In the genomic region with DNA sequence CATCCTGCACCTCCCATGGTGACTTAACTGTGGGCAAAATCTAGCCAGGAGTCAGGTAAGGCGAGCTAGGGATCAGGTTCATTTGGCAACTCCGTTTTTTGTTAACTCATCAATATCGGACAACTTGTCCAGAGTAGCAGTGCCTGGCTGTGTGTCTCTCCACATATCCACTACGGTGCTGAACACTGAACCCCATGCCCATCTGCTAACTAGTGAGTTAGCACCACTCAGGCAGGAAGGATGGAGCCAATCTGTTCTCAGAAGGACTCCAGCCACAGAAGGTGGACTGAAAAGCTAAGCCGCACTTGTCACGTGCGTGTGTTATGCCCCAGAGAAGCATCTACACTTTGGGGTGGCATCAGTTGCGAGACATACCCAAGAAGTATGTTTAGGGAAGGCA, we compare ENCODE assay signal across 20 mouse cellular contexts.
DNase-seq lines count a peak whose midpoint lies in the region; ATAC-seq lines count a peak whose summit lies in the region.
"Had no signal": no experiment of that assay in that cellular context is flagged by ENCODE, and none has a peak within 500 bp of the region (broad histone marks: within the 10 kb centered on the region; RNA-seq: fewer than 3 reads in every experiment).

No protein-coding gene starts in this region.

- H3K27me3 ChIP-seq in hindbrain, embryonic 15.5 days: no peaks in the 10 kb centered on the region
- no peaks in the 10 kb centered on the region for H3K27me3 ChIP-seq in hindbrain, embryonic 11.5 days (ENCODE audit: control insufficient read depth, insufficient read depth, low read length)
- H3K27me3 ChIP-seq in limb, embryonic 13.5 days: peaks cover 49% of the 10 kb centered on the region
- H3K27me3 ChIP-seq in limb, embryonic 10.5 days (ENCODE audit: low read depth, poor library complexity, severe bottlenecking): peaks cover 17% of the 10 kb centered on the region; the same call in 1 of the 2 replicates
- peaks cover 14% of the 10 kb centered on the region; the same call in 1 of the 2 replicates for H3K27me3 ChIP-seq in embryonic facial prominence, embryonic 13.5 days
- no peaks in the 10 kb centered on the region for H3K27me3 ChIP-seq in intestine, embryonic 16.5 days (replicated peaks; ENCODE audit: control insufficient read depth, insufficient read depth, low read length)
- H3K27me3 ChIP-seq: CH12.LX; hindbrain, embryonic 12.5 days; midbrain, embryonic 13.5 days had no signal

- WGBS in hindbrain, embryonic 15.5 days: 90% methylated on average over 8 of the region's 8 CpGs
- WGBS in hindbrain, embryonic 11.5 days: 93% methylated on average over 8 of the region's 8 CpGs
- WGBS in limb, embryonic 13.5 days: 86% methylated on average over 8 of the region's 8 CpGs
- WGBS in limb, embryonic 10.5 days: 88% methylated on average over 8 of the region's 8 CpGs
- WGBS in embryonic facial prominence, embryonic 13.5 days: 86% methylated on average over 8 of the region's 8 CpGs
- WGBS in intestine, embryonic 16.5 days: 87% methylated on average over 8 of the region's 8 CpGs

- no peak for DNase-seq in hindbrain, embryonic 11.5 days (ENCODE audit: low spot score)
- DNase-seq in limb, embryonic 10.5 days (ENCODE audit: low spot score): no peak
- DNase-seq in gastrocnemius, postnatal 36 days: no peak
- DNase-seq: adrenal gland, adult 2 months; B cell, adult 2 months; gastrocnemius, adult 2 months; kidney, postnatal 10 days had no signal

- H3K4me1 ChIP-seq in hindbrain, embryonic 15.5 days (replicated peaks): peaks cover 27% of the 10 kb centered on the region
- H3K4me1 ChIP-seq in hindbrain, embryonic 11.5 days (replicated peaks; ENCODE audit: control insufficient read depth, insufficient read depth, low read length): no peaks in the 10 kb centered on the region
- H3K4me1 ChIP-seq in limb, embryonic 13.5 days: peaks cover 14% of the 10 kb centered on the region
- H3K4me1 ChIP-seq in limb, embryonic 10.5 days: peaks cover 17% of the 10 kb centered on the region
- H3K4me1 ChIP-seq in embryonic facial prominence, embryonic 13.5 days: peaks cover 28% of the 10 kb centered on the region
- H3K4me1 ChIP-seq in intestine, embryonic 16.5 days (ENCODE audit: control insufficient read depth, insufficient read depth, low read length): no peaks in the 10 kb centered on the region

- ATAC-seq in hindbrain, embryonic 15.5 days (ENCODE audit: low FRiP score, low read depth): no peak
- no peak for ATAC-seq in hindbrain, embryonic 11.5 days (ENCODE audit: low FRiP score)
- ATAC-seq in limb, embryonic 13.5 days (ENCODE audit: low FRiP score, low read depth): no peak
- ATAC-seq in embryonic facial prominence, embryonic 13.5 days (ENCODE audit: insufficient number of reproducible peaks, insufficient read depth, low FRiP score, low TSS enrichment, low read depth): no peak
- ATAC-seq in intestine, embryonic 16.5 days: no peak
- ATAC-seq: midbrain, embryonic 13.5 days had no signal

- no peak overlapping the region for H3K4me3 ChIP-seq in hindbrain, embryonic 15.5 days
- no peak overlapping the region for H3K4me3 ChIP-seq in hindbrain, embryonic 11.5 days (ENCODE audit: low read depth, low read length)
- H3K4me3 ChIP-seq in limb, embryonic 13.5 days: no peak overlapping the region
- H3K4me3 ChIP-seq in limb, embryonic 10.5 days: no peak overlapping the region
- H3K4me3 ChIP-seq in embryonic facial prominence, embryonic 13.5 days: no peak overlapping the region
- H3K4me3 ChIP-seq in intestine, embryonic 16.5 days (ENCODE audit: low read length): no peak overlapping the region
- H3K4me3 ChIP-seq: forebrain, embryonic 12.5 days; gastrocnemius, adult 2 months; hindbrain, embryonic 12.5 days; limb, embryonic 12.5 days; midbrain, embryonic 13.5 days had no signal

- H3K9me3 ChIP-seq in hindbrain, embryonic 15.5 days: no peaks in the 10 kb centered on the region
- H3K9me3 ChIP-seq in hindbrain, embryonic 11.5 days (ENCODE audit: control insufficient read depth, low read length): no peaks in the 10 kb centered on the region
- H3K9me3 ChIP-seq in limb, embryonic 13.5 days: no peaks in the 10 kb centered on the region
- H3K9me3 ChIP-seq in limb, embryonic 10.5 days (replicated peaks): no peaks in the 10 kb centered on the region
- H3K9me3 ChIP-seq in embryonic facial prominence, embryonic 13.5 days: no peaks in the 10 kb centered on the region
- H3K9me3 ChIP-seq in intestine, embryonic 16.5 days (ENCODE audit: control insufficient read depth, low read length): no peaks in the 10 kb centered on the region
- H3K9me3 ChIP-seq: forebrain, embryonic 12.5 days; G1E; hindbrain, embryonic 12.5 days; limb, embryonic 12.5 days; midbrain, embryonic 13.5 days had no signal

- no peak overlapping the region for H3K4me2 ChIP-seq in hindbrain, embryonic 15.5 days
- H3K4me2 ChIP-seq in hindbrain, embryonic 11.5 days (replicated peaks; ENCODE audit: low read depth, low read length): no peak overlapping the region
- no peak overlapping the region for H3K4me2 ChIP-seq in limb, embryonic 13.5 days (replicated peaks)
- H3K4me2 ChIP-seq in embryonic facial prominence, embryonic 13.5 days: no peak overlapping the region
- no peak overlapping the region for H3K4me2 ChIP-seq in intestine, embryonic 16.5 days (ENCODE audit: low read depth, low read length)
- H3K4me2 ChIP-seq: forebrain, embryonic 12.5 days; heart, embryonic 11.5 days; hindbrain, embryonic 12.5 days; limb, embryonic 12.5 days; lung, embryonic 14.5 days; midbrain, embryonic 13.5 days had no signal

- H3K36me3 ChIP-seq in hindbrain, embryonic 15.5 days: no peaks in the 10 kb centered on the region
- no peaks in the 10 kb centered on the region for H3K36me3 ChIP-seq in hindbrain, embryonic 11.5 days (ENCODE audit: control insufficient read depth, insufficient read depth, low read length)
- no peaks in the 10 kb centered on the region for H3K36me3 ChIP-seq in limb, embryonic 13.5 days
- no peaks in the 10 kb centered on the region for H3K36me3 ChIP-seq in limb, embryonic 10.5 days
- H3K36me3 ChIP-seq in embryonic facial prominence, embryonic 13.5 days: no peaks in the 10 kb centered on the region
- no peaks in the 10 kb centered on the region for H3K36me3 ChIP-seq in intestine, embryonic 16.5 days (ENCODE audit: control insufficient read depth, insufficient read depth, low read length)
- H3K36me3 ChIP-seq: forebrain, embryonic 12.5 days; G1E; hindbrain, embryonic 12.5 days; limb, embryonic 12.5 days; midbrain, embryonic 13.5 days had no signal

- H3K27ac ChIP-seq in hindbrain, embryonic 15.5 days (replicated peaks): 0 out of 2 replicates have a peak overlapping the region, but pooled peaks have one; percentile 34
- no peak overlapping the region for H3K27ac ChIP-seq in hindbrain, embryonic 11.5 days (ENCODE audit: low read depth, low read length)
- peak overlapping the region; percentile 63; the same call in 1 of the 2 replicates for H3K27ac ChIP-seq in limb, embryonic 13.5 days
- H3K27ac ChIP-seq in limb, embryonic 10.5 days: no peak overlapping the region; the same call in 1 of the 2 replicates
- H3K27ac ChIP-seq in embryonic facial prominence, embryonic 13.5 days: peak overlapping the region; percentile 75
- H3K27ac ChIP-seq in intestine, embryonic 16.5 days (ENCODE audit: low read length): no peak overlapping the region
- H3K27ac ChIP-seq: forebrain, embryonic 12.5 days; gastrocnemius, adult 2 months; hindbrain, embryonic 12.5 days; limb, embryonic 12.5 days; liver, embryonic 14.5 days; midbrain, embryonic 13.5 days had no signal

- H3K9ac ChIP-seq in hindbrain, embryonic 15.5 days: no peak overlapping the region
- no peak overlapping the region for H3K9ac ChIP-seq in hindbrain, embryonic 11.5 days (ENCODE audit: low read depth, low read length)
- H3K9ac ChIP-seq in limb, embryonic 13.5 days: peak overlapping the region; percentile 35; the same call in 1 of the 2 replicates
- no peak overlapping the region for H3K9ac ChIP-seq in embryonic facial prominence, embryonic 13.5 days
- no peak overlapping the region for H3K9ac ChIP-seq in intestine, embryonic 16.5 days (ENCODE audit: low read depth, low read length)
- H3K9ac ChIP-seq: forebrain, embryonic 12.5 days; hindbrain, embryonic 12.5 days; limb, embryonic 12.5 days; liver, embryonic 14.5 days; lung, embryonic 14.5 days; midbrain, embryonic 13.5 days had no signal

- intact Hi-C loops in gastrocnemius, postnatal 36 days (cut with DNase I): loop anchor here (2.0 kb wide), 1 partner anchor 258 kb away; no protein-coding TSS in a partner anchor

Comparison
In these comparisons a context has a peak if more than half of its experiments do, and no peak if none do; other contexts are left out.
1. H3K27ac ChIP-seq: peak in hindbrain, embryonic 15.5 days (single experiment), limb, embryonic 13.5 days (single experiment) and embryonic facial prominence, embryonic 13.5 days (single experiment); none in hindbrain, embryonic 11.5 days (single experiment), limb, embryonic 10.5 days (single experiment) and intestine, embryonic 16.5 days (single experiment).